In genomic region chr2:167439422-167439821, GRCm38 (mm10) we compare ENCODE assay signal across 16 mouse cellular contexts. TPM values are rescaled to one million over a fixed set of nuclear protein-coding genes. Genes with fewer than 3 reads are reported as not detected.
A peak's percentile ranks its signal among the peaks of the same experiment; 100 is the strongest.
DNase-seq lines count a peak whose midpoint lies in the region; ATAC-seq lines count a peak whose summit lies in the region.
"Had no signal": no experiment of that assay in that cellular context is flagged by ENCODE, and none has a peak within 500 bp of the region (broad histone marks: within the 10 kb centered on the region; RNA-seq: fewer than 3 reads in every experiment).

No protein-coding gene starts in this region.

- H3K36me3 ChIP-seq in kidney, embryonic 16.5 days (ENCODE audit: insufficient read depth, low read length): peaks cover 25% of the 10 kb centered on the region

- no peak overlapping the region for H3K4me2 ChIP-seq in kidney, embryonic 16.5 days (replicated peaks; ENCODE audit: low read depth, low read length)
- H3K4me2 ChIP-seq: heart, embryonic 13.5 days; liver, embryonic 11.5 days had no signal

- no peaks in the 10 kb centered on the region for H3K4me1 ChIP-seq in kidney, embryonic 16.5 days (ENCODE audit: insufficient read depth, low read length)
- H3K4me1 ChIP-seq: heart, embryonic 13.5 days; hindbrain, embryonic 10.5 days; midbrain, embryonic 10.5 days had no signal

- H3K27ac ChIP-seq in kidney, embryonic 16.5 days (ENCODE audit: low read length): no peak overlapping the region
- H3K27ac ChIP-seq: heart, embryonic 13.5 days; hindbrain, embryonic 10.5 days; macrophage; midbrain, embryonic 10.5 days had no signal

- H3K9me3 ChIP-seq in kidney, embryonic 16.5 days (ENCODE audit: low read length): no peaks in the 10 kb centered on the region
- H3K9me3 ChIP-seq: heart, embryonic 13.5 days; hindbrain, embryonic 10.5 days; midbrain, embryonic 10.5 days had no signal

- ATAC-seq in kidney, embryonic 16.5 days (ENCODE audit: low FRiP score, low TSS enrichment): no peak
- ATAC-seq: forebrain, embryonic 14.5 days had no signal

- no peak overlapping the region for H3K4me3 ChIP-seq in kidney, embryonic 16.5 days (ENCODE audit: low read length)
- H3K4me3 ChIP-seq: heart, embryonic 13.5 days; hindbrain, embryonic 10.5 days; midbrain, embryonic 10.5 days had no signal

- no peaks in the 10 kb centered on the region for H3K27me3 ChIP-seq in kidney, embryonic 16.5 days (ENCODE audit: insufficient read depth, low read length)
- H3K27me3 ChIP-seq: heart, embryonic 13.5 days had no signal

- peak; percentile 42 to 45 for DNase-seq in heart, adult 18-20 months
- DNase-seq in heart, adult 11 months: no peak
- DNase-seq in kidney, adult 11 months: peak; percentile 72
- DNase-seq in kidney, adult 8-10 months: peak; percentile 71 to 83
- peak; percentile 86 to 90 for DNase-seq in kidney, postnatal 25 days
- no peak for DNase-seq in frontal cortex, postnatal 25 days (ENCODE audit: low spot score in 2 of 2)
- DNase-seq: gastrocnemius, postnatal 25 days; lung, adult 2 months; right cerebral cortex, postnatal 25 days had no signal

- WGBS in kidney, embryonic 16.5 days: 97% methylated on average over 3 of the region's 3 CpGs

- no peak overlapping the region for H3K9ac ChIP-seq in kidney, embryonic 16.5 days (replicated peaks; ENCODE audit: low read length)
- H3K9ac ChIP-seq: heart, embryonic 13.5 days had no signal

RNA-seq across cellular contexts. Expression of gene Slc9a8, which starts 17.9 kb away (rescaled TPM):
- total RNA-seq in heart, adult 18-20 months (2021): 10 to 100 TPM; 20.5 to 26.8 TPM
- 20.7 and 25.7 TPM in 2 replicates for polyA plus RNA-seq in kidney, embryonic 16.5 days (2015; fragmentation: Nextera tagmentation; extraction: Ambion mirVana)

RNA-seq across cellular contexts. Expression of gene Rnf114, which starts 53.0 kb away (rescaled TPM):
- 10 to 100 TPM; 72.0 to 72.3 TPM for total RNA-seq in heart, adult 18-20 months (2021)
- 104 and 108 TPM in 2 replicates for polyA plus RNA-seq in kidney, embryonic 16.5 days (2015; fragmentation: Nextera tagmentation; extraction: Ambion mirVana)

RNA-seq across cellular contexts. Expression of gene Spata2, which starts 53.3 kb away (rescaled TPM):
- 10 to 100 TPM; 13.1 to 16.4 TPM for total RNA-seq in heart, adult 18-20 months (2021)
- 18.3 and 21.2 TPM in 2 replicates for polyA plus RNA-seq in kidney, embryonic 16.5 days (2015; fragmentation: Nextera tagmentation; extraction: Ambion mirVana)

Comparison
In these comparisons a context has a peak if more than half of its experiments do, and no peak if none do; other contexts are left out.
1. DNase-seq: peak in heart, adult 18-20 months (2 of 2), kidney, adult 11 months (single experiment), kidney, adult 8-10 months (2 of 2) and kidney, postnatal 25 days (2 of 2); none in heart, adult 11 months (single experiment) and frontal cortex, postnatal 25 days (0 of 2).